Mouse (Mus musculus): ENCODE measurements at regions not wholly inside any gene's neighbourhood (a gene's known extent, or its start where the extent isn't known, plus 50 kb on each side); places are given as distances from the start of the nearest gene placed in this dataset.

DNA sequence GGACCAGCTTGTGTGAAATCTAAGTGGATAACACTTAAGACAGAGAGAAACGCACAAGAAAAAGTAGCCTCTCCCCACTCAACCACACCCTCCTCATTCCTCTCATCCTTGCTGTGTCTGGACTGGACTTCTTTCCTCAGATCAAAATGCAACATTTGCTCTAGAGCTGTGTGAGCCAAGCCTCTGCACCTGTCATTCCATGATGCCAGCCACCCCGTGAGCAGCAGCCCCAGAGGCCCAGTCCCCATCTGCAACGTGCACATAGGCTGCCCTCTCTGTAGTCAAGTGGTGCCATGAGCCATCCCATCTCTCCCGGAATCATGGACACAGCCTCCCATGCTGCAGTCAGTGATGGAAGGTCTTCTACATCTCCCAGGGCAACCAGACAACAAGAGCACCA is 55.1 kb upstream of the Gpc1 start:
- no peak for DNase-seq (ENCODE audit: low read depth)

DNA sequence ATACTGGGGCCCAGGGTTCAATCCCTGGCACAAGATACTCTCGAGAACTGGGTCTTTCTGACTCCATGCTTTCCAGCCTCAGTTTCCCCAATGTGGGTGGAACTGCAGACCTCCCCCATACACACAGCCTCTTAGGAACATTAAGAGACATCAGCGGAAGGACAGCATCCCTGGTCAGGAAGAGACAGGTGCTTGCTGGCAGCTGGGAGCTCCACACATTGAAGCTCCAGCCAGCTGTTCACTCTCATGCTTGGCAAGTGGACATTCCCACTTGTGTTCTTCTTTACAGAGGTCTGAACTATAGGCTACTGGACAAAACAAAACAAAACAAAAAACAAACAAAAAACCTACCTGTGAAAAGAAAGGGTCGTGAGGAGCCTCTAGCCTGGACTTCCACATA is 55.5 kb upstream of the Gpc1 start:
- DNase-seq (ENCODE audit: low read depth): no peak

DNA sequence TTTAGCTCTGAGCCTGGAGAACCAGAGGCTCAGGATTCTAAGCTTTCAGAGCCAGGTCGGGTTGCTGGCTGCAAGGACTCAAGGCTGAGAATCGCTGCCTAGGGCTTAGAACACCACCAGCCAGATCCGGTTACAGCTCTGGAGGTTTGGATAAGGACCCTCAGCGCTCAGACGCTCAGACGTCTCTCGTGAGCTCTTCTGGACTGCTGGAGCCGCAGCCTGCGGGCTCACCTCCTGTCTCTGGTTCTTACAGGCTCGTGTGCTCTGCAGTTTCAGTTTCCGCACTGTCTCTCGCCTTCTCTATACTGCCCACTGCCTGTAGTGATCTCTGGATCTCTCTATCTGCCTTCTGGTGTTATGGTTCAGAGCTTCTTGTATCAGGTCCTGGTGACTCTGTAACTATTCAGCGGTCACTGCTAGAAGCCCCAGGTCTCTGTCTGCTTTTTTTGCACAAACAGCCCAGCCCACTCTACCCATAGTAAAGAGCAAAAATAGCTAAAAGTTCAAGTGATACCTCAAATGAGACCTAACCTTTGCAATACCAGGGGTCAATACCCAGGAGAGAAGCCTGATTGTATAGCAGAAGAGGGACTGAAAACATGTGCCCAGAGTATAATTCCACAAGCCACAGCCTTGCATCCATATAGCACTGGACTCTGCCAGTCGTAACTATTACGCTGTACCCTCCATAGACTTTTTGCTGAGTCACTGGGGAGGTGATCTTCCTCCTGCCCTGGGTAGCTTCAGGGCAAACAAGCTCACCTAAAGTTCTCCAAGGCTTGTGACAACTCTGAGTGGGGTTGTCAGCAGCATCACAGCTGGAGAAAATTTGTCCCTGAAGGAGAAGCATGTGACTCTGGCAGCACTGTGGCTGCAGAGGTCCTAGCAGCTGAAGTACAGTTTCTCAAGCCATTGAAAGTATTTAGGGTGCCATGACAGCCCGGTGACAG is 56.4 kb upstream of the Gpc1 start:
- DNase-seq (ENCODE audit: low read depth): peak; percentile 13

DNA sequence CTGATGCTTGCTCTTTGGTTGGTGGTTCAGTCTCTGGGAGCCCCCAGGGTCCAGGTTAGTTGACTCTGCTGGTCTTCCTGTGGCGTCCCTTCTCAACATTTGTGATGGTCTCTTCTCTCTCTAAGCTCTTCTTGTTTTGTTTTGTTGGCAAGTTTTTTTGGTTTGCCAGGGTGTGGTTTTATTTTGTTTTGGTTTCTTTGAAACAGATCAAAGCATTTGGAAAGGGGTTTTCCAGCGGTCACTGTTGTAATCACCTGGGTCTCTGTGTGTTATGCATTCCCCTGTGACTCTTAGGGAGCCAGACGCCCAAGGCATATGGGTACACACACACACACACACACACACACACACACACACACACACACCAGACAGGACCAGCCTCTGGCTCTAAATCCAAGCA is 57.4 kb upstream of the Gpc1 start:
- DNase-seq (ENCODE audit: low read depth): no peak

DNA sequence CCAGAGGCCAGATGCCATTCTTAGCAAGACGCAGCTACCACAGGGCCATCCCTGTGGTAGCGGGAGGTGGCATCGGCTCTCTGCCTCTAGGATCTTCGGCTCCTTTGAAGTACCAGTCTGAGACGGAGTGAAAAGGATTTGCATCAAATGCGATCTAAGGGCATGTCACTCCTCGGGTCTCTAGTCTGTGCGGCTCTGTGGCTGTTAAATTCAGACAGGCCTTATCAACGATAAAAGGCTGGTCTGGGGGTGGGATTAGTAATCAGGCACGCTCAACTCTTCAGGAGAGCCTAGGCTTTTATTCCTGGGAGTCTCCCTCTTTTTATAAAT is 58.7 kb upstream of the Gpc1 start:
- DNase-seq (ENCODE audit: low read depth): no peak

DNA sequence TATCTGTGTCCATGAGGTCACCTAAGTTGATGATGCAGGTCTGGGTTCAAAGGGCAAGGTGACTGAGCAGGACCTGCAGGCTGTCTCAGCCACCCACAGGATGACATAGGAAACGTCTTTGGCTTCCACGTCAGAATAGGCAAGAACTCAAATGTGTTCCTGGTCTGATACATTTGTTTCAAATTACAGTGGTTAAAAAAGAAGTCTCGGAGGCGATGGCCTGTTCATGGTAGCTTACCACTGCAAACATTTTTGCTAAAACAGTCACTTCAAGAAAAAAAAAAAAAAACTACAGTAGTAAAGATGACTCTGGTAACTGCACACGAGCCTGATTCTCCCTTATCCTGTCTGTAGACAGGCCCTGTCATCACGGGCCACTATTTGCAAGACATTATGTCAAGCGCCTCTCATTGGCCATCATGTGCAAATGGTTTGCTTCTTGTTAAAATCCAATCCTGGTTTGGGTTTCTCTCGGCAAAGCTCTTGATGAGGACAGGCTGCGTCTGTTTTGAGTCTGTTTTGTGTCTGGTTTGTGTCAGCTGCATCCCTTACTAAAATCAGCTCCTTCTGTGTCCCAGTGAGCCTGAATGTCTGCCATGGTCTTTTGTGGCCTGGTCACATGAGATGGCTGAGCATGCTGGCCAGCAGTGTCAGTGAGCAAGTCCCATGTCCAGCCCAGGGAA is 59.2 kb upstream of the Gpc1 start:
- no peak for DNase-seq (ENCODE audit: low read depth)

DNA sequence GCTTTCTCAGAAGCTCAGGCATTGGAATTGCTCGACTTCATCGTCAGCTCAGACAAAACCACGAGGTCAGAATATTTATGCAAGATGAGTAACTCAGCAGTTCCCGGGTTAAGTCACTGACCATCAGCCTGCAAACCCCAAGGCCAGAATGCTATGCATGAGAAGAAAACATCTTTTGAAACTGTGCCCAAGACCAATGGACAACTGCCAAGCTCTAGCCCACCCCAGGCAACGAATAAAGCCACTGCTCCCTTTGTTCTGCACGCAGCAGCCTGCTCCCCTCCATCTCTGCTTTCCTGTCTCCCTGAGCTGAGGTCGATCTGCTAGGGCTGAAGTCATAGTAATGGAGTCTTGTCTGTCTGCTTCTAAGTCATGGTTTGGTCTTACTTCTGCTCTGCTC is 61.7 kb upstream of the Gpc1 start:
- DNase-seq (ENCODE audit: low read depth): no peak

DNA sequence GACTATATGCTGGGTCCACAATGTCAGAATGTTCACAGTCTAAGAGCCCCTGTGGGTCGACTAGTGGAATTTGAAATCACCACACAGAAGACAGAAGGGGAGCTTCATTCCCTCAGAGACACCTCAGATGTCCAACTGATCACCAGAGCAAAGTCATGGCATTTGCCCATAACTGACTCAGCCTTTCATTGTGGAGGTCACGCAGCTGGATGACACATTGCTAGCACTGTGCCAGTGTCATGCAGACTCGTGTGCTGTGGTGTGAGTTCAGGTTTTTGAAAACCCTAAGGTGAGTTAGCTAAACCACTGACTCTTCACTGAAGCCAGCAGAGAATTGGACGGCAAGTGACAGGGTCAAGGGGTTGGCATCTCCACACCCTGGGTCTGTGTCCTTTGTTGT is 62.3 kb upstream of the Gpc1 start:
- DNase-seq (ENCODE audit: low read depth): no peak

DNA sequence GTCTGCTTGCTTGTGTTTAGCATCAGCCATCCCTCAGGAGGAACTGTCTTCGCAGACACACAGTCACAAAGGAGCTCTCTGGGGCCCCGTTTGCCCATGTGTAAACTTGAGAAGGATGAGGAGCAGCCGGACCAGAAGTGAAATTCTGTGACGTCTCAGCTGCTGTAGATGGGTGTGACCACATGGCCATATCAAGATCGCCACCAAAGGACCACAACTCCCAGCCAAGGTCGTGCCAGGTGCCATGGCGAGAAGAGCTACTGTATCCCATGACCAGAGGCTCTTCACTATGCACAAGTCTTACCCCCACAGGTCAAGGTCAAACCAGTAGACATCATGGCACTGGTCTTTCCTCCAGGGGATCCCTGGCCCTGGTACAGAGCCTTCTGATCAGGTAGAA is 64.9 kb upstream of the Gpc1 start:
- DNase-seq (ENCODE audit: low read depth): no peak

DNA sequence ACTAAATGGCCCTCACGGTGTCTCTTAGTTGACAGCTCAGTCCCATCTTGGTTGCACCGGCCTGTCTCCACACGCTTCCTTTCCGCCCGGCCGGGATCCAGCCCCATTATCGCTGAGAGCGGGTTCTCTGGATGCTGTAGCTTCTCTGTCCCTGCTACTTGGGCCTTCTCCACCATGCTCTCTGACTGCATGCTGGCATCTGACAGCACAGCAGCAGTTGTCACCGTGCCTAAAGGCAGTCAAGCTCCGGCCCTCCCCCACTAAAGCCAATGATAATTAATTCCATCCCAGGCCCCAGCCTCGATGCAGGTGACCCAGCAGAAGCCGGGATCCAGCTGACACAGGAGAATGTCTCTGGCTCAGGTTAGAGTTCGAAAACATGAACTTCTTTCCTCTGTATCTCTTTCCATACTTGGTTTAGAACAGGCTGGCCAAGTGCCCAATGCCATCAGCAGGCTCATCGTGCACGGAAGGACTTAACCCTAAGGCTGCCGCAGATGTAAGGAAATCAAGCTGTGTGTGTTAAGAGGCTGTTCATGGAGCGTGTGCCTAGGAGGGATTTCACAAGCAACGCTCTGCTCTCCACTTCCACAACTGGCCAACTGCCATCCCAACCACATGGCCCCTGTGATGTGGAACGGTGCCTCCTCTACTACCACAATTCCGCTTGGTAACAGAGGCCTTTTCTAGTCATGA is 76.5 kb upstream of the Gpc1 start:
- DNase-seq (ENCODE audit: low read depth): peak; percentile 36

DNA sequence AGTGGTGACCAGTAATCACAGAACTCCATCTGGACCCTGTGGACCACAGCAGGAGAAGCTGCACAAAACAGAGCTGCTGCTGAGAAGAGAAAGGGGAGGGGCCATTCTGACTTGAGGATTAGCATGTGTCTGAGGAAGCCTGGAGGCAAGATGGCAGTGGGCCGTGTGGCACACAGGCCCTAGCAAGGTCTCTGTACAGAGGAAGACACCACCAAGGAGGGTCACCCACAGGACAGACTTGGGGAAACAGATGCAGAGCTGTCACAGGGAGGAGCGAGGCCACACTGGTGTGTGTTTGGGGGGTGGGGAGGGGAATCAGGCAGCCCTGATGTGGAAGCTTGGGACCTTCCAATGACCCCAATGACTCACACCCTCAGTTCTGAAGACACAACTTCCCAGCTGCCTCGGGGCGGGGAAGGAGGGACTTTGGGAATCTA is 79.7 kb upstream of the Gpc1 start:
- DNase-seq (ENCODE audit: low read depth): peak; percentile 9

DNA sequence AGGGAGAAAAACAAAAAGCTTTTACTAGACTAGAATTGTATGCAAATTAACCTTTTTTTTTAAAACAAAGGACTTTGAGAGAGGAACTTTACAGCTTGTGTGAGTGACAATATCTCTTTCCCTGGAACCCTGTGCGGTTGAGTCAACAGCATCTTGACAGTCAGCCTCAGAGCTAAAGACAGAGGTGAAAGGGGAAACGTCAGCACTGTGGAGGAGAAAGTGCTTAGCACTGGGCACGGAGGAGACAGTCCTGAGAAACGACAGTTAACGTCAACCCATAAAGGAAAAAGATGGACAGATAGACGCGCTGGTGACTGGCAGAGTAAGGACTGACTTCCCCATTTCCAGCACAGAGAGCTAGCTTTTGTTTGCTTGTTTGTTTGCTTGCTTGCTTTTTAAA is 82.0 kb upstream of the Gpc1 start:
- no peak for DNase-seq (ENCODE audit: low read depth)

DNA sequence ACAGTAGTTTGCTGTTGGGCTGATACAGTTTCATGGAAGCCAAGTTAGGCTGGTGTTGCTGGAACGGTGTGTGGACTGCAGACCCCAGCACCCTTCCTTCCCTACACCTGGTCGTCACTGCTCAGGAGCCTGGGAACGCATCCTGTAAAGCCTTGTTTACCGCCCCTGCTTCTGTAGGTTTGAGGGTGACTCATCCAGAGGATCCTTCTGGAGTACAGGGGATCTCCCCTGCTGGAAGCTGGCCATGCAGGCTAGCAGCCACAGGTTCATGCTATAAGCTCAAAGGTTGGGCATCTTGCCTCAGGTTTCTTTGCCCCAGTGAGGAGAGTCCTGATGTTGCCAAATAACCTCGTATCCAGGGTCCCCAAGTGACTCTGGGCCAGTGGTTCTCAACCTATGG is 86.2 kb upstream of the Gpc1 start:
- no peak for DNase-seq (ENCODE audit: low read depth)

DNA sequence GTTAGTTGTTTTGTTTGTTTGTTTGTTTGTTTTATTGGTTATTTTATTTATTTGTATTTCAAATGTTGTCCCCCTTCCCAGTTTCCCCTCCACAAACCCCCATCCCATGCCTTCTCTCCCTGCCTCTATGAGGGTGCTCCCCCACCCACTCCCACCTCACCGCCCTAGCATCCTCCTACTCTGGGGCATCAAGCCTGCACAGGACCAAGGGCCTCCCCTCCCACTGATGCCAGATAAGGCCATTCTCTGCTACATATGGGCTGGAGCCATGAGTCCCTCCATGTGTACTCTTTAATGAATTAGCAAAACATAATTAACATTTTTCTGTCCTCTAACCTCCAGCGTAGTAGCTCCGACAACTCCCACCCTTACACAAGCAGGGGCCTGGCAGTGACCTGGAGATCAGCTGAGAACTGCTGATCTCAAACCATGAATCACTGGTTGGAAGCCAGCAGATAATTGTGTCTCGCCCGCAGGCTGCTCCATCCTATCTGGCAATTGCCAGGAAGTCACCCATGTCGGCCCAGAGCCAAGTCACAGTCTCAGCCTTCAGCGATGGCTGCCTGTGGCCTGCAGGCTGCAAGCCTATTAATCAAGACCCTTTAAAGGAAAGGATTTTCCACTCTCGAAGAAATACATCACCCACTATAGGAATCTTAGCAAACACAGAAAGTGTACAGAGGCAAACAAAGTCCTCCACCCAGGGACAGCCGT is 86.8 kb upstream of the Gpc1 start:
- DNase-seq (ENCODE audit: low read depth): no peak

DNA sequence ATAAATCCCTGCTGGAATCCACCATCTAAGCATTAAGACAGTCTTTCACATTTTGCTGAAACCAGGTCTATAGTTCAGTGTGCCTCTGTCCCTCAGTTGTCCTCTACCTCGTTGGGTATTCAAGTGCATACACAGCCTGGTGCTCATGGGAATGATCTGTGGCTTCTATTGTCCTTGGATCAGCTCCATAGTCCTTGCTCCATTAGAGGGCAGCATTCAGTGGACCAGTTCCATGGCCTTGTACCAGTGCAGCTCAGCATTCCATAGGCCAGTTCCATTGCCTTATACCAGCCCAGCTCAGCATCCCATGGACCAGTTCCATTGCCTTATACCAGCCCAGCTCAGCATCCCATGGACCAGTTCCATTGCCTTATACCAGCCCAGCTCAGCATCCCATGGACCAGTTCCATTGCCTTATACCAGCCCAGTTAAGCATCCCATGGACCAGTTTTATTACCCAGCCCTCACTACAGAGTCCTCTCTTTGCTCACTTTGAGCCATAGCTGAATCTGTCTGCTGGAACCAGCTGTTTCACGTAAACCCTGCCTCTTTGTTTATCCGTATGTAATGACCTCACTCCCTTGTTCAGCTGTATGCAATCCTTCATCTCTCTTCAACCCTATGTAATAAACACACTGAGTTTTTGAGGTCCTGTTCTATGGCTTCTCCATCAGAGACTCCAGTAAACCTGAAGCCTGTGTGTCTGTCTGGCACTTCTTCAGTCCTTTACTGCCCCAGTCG is 88.4 kb upstream of the Gpc1 start:
- DNase-seq (ENCODE audit: low read depth): no peak

DNA sequence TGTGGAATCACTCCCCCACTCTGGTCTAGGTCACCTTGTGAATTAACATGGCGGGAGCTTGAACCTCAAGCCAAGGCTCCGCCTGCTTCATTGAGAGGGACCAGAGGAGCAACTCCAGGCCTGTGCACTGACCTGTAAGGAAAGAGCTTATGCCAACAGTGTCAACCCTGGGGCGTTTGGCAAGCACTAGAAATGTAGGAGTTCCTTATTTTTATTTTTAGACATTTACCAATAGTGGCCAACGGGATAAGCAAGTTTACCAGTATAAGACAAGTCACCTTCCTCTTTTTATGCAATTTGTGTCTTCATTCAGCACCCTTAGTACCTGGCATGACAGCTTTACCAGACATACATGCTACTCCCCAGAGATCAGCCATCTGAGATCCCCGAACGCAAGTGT is 89.1 kb upstream of the Gpc1 start:
- DNase-seq (ENCODE audit: low read depth): peak; percentile 23

DNA sequence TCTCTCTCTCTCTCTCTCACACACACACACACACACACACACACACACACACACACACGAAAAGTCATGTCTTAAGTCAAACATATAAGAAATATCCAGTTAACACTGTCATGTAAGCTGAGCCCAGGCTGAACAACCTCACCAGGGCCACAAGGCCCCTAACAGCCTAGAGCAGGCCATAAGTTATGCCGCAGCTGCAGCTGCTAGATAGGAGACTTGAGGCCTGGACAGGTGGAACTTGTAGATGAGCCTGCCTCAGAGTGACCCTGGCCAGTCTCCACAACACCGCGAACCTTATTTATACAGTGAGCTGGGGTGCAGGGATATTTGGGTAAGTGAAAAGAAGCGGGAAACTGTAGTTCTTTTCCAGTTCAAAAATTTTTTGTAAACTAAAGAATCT is 90.4 kb upstream of the Gpc1 start:
- no peak for DNase-seq (ENCODE audit: low read depth)

DNA sequence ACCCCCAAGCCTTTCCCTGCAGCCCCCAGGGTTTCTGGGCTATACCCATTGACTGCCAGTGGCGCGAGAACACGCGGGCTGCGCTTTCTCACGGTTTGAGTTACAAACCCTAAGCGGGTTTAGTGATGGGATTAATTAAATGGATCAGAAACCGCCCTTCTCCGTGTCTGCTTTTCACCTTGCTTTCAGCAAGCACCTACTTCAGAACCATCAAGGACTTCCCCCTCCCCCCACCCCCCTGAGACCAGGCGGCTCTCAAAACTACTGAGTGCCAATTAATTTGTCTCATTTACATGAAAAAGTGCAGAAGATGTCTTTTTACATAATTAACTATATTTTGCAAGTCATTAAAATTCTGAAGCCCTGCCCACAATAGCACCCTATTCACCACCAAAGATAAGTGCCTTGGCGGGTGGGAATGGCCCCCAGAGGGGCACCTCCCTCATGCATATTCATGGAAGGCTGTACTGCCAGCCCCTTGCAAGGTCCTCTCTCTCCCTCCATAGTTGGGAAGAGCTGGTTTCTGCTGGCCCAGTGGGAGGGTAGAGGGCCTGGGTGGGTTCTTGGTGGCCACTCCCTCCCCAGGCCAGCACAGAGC is 89.1 kb upstream of the Otos start:
- no peak for DNase-seq (ENCODE audit: low read depth)

DNA sequence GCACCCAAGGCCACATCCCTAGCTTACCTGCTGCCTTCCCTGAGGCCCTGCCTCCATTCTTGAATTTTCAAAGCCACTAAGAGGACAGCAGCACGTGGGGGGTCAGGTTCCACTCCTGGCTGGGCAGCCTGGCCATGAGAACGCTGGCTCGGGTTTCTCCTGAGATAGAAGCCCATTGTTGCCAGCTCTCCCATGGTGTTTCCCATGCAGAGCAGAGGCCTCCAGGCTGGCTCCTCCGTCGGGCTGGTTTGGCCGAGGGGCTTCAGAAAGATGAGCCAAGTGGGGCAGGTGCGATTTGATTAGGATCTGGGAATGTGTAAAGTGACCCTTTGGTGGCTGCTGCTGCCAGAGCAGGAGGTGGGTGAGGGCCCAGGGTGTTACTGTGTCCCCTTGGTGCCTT is 87.8 kb upstream of the Otos start:
- DNase-seq (ENCODE audit: low read depth): no peak

DNA sequence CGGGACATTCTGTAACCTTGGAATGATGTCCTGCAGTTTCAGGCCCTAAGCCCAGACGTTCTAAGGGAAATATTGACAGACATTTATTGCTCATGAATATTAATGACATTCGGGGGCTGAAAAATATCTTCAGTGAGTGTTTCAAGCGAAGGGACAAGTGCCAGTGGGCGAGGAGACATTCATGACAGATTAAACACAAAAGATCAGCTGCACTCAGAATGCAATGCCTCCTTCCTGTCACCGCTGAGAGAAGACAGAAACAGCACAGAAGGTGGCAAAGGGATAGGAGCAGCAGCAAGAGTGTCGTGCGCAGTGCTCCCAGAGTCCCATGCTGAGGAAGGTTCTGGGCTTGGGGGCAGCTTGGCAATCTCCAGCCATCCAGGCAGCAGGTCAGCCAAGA is 85.1 kb upstream of the Otos start:
- DNase-seq (ENCODE audit: low read depth): no peak

Measured in 416B (cell line).